Mouse (Mus musculus) mesoderm, embryonic 11.5 days (tissue): ENCODE results near the gene Tekt1.

Source experiments
- DNase-seq: peaks from one replicate; pipeline ENCODE4 v3.0.0-alpha.2; 2012; ENCODE audit warnings: low read depth, low spot score

The Tekt1 gene

GRCm38 (mm10) chr11:72342549-72343237, 19.5 kb downstream of the Tekt1 start:
- peak; percentile 82 for DNase-seq

- no peak for DNase-seq
These were observed 22.5 kb downstream of the Tekt1 start for GRCm38 (mm10) chr11:72339716-72340115.

GRCm38 (mm10) chr11:72338437-72338871, 23.8 kb downstream of the Tekt1 start:
- DNase-seq = peak; percentile 41

- no peak for DNase-seq
These were observed 25.5 kb downstream of the Tekt1 start for GRCm38 (mm10) chr11:72336726-72337125.

- no peak for DNase-seq
These were observed 27.6 kb downstream of the Tekt1 start for GRCm38 (mm10) chr11:72334653-72335052.

- no peak for DNase-seq
These were observed 29.1 kb downstream of the Tekt1 start for GRCm38 (mm10) chr11:72332951-72333667.

GRCm38 (mm10) chr11:72325701-72326100, 36.5 kb downstream of the Tekt1 start:
- DNase-seq = no peak

- DNase-seq = no peak
These were observed 37.8 kb downstream of the Tekt1 start for GRCm38 (mm10) chr11:72324431-72324830.

- no peak for DNase-seq
These were observed 44.2 kb downstream of the Tekt1 start for GRCm38 (mm10) chr11:72318026-72318425.

GRCm38 (mm10) chr11:72314151-72314895, 47.9 kb downstream of the Tekt1 start, which contains the start of gene Fbxo39:
TSS of gene Fbxo39 (plus strand) at chr11:72314444.
- DNase-seq = no peak

GRCm38 (mm10) chr11:72311355-72312001, 50.8 kb downstream of the Tekt1 start:
- DNase-seq = no peak

- DNase-seq = no peak
These were observed 51.8 kb downstream of the Tekt1 start for GRCm38 (mm10) chr11:72310491-72310890.

- DNase-seq = peak; percentile 8
These were observed 53.3 kb downstream of the Tekt1 start for GRCm38 (mm10) chr11:72308982-72309381.

GRCm38 (mm10) chr11:72307461-72307860, 54.8 kb downstream of the Tekt1 start:
- no peak for DNase-seq

GRCm38 (mm10) chr11:72302230-72302629, 60.0 kb downstream of the Tekt1 start:
- no peak for DNase-seq

GRCm38 (mm10) chr11:72301334-72301733, 60.9 kb downstream of the Tekt1 start, which contains the start of gene Xaf1:
TSS of gene Xaf1 (plus strand) at chr11:72301629.
- DNase-seq = peak; percentile 6
